Mouse (Mus musculus): ENCODE data around the gene Bicra.

Bicra gene

DNA sequence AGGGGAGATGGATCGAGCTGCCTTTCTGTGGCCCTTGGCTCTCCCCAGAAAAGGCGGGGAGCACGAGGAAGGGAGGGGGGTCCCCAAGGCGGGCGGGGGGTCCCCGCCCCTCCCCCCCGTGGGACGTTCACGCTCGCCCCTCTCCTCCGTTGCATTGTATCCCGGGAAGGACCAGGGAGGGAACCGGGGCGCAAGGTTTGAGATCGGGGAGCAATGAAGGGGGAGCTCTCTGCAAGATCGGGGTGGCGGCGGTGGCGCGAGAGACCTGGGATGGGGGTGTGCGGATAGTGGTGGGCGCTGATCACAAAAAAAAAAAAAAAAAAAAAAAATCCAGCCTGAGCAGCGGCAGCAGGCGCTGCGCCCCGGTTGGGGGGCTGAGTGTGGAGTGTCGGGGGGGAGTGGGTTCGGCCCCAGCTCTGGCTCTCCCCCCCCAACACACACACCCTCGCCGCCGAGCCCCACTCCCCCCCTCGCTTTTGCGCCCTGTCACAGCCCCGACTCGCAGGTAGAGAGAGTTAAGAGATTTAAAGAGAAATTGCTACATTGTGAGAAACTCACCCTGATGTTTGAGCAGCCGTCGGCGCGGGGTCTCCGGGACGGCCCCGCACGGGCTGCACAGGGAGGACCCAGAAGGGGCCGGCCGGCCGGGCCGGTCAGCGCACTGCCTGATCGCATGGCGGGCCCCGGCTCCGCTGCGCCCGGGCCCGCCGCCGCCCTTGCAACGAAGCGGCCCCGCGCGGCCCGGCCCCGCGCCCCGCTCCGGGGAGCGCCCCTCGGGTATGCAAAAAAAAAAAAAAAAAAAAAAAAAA lies at the start of gene Bicra:
TSS of gene Bicra (minus strand) at position 584 of the 809 bp plus-strand sequence.
- DNase-seq = peak; percentile 90

DNA sequence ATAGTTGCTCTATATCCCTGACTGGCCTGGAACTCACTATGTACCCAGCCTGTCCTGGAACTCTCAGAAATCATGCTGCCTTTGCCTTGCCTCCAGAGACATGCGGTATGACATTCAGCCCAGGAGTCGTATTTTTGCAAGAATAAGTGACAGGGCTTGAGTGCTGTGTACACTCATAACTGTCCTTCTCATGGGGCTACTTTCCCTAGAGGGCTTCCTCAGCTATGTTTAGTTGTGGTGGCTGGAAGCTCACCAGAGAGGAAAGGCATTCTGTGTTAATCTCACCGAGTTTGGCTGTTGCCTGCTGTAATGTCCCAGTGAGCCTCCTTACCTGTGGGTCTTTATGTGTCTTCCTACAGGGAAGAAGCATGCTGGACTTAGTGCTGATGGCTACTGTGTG lies 46.9 kb upstream of the Bicra start:
- no peak for DNase-seq

DNA sequence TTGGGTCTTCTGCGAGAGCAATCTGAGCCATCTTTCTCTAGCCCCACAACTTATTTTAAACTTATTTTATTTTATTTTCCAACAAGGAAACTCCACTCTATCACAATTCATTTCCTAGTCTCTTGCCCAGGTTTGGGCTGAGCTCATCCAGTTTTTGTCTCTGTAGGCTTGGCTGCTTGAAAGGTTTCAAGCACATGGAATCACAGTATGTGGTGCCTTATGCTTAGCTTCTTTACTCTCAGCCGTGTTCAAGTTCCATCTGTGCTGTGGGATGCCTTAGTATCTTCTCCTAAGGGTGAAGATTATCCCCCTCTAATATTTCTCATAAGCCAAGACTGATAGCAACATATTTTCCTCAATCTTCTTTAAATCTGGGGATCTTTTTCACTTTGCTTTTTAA lies 39.9 kb upstream of the Bicra start:
- no peak for DNase-seq

DNA sequence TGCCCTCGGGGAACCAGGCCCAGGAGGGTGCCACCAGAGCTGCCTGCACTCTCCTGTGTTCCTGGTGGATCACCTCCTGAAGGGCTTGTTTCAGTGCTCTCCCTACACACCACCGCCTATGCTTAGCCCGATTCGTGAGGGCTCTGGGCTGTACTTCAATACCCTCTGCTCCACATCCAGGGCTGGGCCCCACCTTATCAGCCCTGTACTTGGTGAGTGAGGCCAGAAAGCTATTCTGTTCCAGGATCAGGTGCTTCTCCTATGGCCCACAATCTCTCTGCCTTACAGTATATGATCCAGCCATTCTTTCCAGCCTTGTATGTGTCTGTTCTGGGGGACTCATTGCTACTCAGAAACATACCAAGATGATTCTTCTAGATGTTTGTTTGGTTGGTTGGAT lies 35.6 kb upstream of the Bicra start:
- DNase-seq = no peak

DNA sequence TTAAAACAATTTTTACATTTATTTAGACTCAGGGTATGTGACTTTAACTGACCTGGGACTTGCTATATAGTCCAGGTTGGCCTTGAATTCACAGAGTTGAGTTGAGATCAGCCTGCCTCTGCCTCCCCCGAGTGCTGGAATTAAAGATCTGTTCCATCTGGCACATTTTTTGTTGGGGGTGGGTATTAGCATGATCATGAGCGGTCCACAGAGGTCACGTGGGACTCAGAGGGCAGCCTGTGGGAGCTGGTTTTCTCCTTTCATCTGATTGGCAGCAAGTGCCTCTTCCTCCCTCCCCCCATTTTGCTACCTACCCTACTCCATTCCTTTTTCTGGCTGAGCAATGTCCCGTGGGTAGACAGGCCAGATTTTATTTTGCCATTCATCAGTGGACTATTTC lies 32.9 kb upstream of the Bicra start:
- DNase-seq = no peak

DNA sequence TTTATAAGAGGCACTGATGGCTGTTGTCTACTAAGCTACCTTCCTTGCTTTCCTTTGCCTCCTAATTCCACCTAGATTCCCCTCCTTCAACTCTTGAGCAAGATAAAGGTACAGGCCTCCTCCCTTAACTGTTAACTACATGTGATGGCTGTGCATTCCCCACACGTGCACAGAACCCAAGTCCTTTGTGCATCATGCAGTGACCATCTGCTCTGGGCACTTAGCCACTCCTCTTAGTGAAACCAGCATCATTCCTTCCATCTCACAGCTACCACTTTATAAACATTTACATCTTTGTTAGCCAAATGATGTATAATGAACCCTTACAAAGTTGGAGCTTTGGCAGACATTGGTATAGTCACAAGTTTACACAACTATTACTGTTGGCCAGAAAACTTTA lies 32.2 kb upstream of the Bicra start:
- no peak for DNase-seq

DNA sequence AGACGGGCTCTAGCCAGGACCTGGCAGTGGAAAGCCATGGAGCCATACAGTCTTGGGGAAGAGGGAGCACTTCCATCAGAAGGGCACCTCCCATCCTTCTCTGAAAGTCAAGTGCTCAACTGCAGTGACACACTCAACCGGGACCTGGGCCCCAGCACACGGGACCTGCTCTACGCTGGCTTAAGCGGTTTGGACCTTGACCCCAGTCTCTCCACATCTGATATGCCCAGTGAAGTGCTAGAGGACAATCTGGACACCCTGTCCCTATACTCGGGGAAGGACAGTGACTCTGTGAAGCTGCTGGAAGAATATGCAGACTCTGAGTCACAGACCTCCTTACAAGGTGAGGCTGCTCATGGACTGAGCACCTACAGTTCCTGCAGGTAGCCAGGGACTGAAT lies 24.2 kb upstream of the Bicra start:
- DNase-seq = no peak

DNA sequence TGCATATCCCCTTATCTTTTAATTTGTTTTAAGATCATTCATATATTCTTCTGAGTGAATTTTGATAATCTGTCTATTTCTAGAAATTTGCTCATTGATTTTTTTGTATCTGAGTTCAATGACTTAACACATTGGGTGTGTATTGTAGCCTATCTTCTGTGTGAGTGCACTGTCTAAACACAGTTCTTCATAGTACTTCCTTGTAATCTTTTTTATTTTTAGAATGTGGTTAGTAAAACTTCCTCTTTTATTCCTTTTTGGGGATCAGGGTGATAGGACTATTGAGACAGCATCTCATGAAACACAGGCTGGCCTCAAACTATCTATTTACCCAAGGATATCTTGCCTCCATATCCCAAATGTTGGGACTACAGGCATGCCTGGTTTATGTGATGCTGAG lies 23.1 kb upstream of the Bicra start:
- no peak for DNase-seq

DNA sequence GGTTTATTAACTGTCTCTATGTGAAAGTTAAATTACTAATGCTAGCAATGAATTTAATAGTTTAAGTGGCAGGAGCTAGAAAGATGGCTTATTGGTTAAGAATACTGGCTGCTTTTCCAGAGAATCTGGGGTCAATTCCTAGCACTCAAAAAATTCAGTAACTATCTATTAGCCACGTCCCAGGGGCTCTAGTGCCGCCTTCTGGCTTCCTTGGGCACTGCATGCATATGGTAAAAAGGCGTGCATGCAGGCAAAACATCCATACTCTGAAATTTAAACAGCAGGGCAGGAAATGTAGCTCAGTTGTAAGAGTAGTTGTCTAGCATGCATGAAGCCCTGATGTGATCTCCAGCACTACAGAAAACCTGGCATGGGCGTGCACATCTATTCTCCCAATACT lies 15.8 kb upstream of the Bicra start:
- peak; percentile 63 for DNase-seq

DNA sequence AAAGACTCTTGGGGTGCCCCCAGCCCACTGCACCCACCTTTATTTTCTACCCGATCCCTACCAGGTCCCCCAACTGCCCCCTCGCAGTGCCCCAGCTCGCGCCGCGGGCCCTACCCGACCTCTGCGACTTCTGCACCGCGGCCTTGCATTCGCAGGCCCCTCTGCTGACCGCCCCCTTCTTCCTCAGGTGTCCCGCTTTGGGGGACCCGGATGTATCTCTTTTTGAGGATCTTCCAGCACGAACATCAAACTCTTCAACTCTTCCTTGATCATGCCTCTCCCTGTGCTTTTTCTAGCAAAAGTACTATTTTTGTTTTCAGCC lies 14.3 kb upstream of the Bicra start:
- DNase-seq = no peak

DNA sequence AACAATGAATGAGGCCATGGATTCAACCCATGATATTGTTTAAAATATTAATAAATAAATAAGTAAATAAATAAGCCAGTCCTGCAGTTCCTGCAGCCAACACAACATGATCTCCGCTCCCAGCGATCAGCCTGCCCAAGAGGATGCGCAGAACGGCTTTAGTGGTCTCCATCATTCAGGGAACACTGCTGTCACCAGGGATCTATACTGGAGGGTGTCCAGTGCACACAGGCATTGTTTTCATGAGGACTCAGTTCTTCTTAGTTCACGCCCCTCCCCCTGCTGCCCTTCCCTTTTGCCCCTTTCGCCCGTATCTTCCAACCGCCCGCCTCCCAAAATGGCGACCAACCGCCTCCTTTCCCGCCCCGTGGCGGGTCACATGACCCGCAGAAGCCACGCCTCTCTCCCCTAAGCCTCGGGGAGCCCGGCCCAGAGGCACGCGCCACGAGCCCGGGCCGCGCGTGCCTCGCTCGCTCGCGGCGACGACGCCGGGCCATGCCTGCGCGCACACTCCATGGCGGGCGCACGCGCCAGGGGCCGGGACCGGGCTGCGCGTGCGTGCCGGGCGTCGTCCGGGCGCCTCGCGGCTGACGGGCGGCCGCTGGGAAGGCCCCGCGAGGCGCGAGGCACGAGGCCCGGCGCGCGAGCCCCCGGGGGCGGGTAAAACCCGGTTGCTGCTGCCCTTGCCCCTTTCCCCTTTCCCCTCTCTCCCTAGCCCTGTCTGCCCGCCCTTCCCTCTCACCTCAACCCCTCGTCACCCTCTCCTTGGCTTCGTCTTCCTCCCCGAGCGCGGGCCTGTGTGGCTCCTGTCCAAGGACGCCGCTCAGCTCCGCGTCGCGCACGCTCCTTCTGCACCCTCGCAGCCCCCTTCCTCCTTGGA lies 13.7 kb upstream of the Bicra start, which contains the start of gene Zfp541:
TSS of gene Zfp541 (plus strand) at position 596 of the 880 bp plus-strand sequence.
- DNase-seq = no peak

DNA sequence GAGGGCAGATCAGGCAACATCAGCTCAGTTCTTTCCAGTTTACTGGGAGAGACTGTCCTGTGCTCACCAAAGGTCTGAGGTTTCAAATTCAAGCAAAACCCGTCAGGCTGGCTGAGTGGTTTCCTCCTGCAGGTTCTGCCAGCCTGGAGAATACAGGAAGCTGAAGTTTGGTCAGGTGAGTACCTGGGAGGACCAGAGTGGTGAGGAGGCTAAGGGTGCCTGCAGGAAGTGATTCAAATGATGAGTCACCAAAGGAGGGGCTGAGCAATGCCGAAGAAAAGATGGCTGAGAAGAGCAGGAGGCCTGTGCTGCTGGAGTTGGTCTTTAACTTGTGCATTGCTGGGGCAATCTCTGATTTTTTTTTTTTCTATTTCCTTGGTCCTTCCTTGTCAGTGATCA lies 9.4 kb upstream of the Bicra start:
- DNase-seq = peak; percentile 35

DNA sequence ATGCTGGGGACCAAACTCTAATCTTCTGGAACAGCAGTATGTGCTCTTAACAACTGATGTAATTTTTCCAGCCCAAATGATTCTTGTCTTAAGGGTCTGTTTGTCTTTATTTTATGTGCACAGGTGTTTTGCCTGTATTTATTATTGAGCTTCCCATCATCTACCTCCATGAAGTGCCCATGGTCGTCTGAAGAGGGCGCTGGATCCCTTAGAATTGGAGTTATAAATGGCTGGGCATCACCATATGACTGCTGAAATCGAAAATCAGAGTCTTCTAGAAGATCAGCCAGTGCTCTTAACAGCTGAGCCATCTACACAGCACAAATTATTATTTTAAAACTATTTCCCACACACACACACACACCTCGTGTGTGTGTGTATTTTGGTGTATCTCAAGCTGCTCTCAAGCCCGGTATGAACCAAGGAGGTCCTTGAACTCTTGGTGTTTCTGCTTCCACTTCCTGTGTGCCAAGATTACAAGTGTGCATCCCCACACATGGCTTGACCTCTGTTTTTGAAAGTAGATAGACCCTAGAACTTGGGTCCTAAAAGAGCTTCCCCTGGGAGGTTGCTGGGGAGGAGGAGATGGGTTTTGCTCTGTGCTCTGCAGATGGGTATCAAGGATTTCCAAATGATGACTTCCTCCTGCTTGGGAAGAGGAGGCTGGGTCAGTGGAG lies 8.9 kb upstream of the Bicra start:
- DNase-seq = peak; percentile 55

DNA sequence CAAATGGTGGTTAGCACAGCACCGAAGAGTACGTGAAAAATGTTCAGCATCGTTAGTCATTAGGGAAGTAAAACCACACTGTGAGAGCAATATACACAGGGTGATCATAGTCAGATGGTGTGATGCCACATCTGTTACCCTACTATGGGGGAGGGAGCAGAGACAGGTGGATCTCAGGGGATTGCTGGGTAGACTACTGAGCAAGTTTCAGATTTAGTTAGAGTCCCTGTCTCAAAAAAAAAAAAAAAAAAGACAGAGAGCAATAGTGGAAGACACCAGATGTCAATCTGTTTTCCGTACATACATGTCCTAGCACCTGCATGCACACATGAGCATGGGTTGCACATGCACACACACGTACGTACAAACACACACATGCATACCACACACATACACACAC lies 7.9 kb upstream of the Bicra start:
- DNase-seq = no peak

DNA sequence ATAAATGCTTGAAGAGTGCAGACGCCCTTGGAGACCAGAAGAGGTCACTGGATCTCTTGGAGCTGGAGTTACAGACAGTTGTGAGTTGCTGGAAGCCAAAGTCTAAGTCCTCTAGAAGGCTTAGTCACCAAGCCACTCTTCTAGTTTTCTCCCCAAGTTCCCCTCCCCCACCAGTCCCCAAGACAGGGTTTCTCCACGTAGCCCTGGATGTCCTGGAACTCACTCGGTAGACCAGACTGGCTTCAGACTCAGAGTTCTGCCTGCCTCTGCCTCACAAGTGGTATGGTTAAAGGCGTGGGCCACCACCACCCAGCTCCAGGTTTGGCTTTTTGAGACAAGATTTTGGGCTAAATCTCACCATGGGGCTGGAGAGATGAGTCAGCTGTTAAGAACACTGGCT lies 7.2 kb upstream of the Bicra start:
- DNase-seq = no peak

DNA sequence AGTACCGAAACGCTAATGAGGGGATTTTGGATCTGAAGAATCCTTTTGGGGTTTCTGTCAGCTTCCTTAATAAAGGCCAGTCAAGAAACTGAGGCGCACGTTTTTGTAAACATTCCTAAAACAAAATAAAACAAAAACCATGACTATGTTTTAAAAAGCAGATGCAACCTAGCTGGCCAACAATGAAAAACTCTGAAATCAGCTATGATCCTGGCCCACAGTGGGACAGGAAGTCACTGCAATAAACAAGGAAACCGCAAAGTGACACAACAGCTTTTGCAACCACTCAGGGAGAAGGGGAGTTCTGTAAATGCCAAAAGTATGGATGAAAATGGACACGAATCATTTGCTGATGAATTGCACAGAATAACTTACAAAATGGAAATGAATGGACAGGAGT lies 5.4 kb upstream of the Bicra start:
- DNase-seq = no peak

DNA sequence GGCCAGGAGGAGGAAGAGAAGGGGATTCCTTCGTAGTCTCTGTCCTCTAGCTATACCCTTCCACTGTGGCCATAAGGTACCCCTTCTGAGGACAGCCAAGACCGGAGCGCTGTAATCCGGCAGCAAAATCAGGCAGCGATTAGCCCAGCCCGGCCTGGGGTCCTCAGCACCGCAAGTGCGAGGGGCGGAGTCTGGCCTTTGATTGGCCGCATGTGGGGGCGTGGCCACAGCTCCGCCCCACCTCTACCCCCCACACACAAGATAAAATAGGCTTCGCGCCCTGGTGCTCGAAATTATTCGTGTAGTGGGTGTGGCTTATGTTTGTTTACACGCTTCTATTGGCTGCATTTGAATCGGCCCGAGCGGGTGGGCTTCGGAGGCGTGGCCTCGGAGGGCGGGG lies 5.0 kb upstream of the Bicra start:
- peak; percentile 98 for DNase-seq

DNA sequence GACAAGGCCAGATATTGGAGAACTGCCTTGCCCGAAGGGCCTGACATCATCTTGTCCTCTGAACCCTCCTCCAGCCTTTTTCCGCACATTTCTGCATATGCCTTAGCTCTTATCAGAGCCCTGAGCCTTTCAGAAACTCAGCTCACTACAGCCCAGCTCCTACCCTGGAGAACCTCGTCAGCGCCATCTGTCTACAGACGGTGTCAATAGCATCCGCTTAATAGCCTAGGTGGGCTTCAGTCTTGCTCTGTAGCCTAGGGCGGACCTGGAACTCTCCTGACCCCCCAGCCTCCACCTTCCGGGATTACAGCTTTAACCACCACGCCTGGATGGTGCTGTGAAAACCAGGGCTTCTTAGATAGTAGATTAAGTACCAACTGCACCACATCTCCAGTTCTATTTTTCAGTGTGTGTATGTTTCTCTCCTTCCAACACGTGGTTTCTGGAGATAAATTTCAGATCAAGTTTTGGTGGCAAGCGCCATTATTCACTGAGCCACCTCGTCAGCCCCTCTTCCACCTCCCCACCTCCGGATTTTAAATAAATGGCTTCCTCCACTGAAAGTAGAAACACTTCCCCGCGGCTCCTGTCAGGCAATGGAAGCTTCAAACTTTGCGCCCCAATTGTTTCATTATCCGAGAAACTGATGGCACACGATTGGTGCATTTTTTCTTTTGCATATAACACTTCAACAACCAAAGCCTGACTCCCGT lies 4.3 kb upstream of the Bicra start:
- DNase-seq = peak; percentile 91

DNA sequence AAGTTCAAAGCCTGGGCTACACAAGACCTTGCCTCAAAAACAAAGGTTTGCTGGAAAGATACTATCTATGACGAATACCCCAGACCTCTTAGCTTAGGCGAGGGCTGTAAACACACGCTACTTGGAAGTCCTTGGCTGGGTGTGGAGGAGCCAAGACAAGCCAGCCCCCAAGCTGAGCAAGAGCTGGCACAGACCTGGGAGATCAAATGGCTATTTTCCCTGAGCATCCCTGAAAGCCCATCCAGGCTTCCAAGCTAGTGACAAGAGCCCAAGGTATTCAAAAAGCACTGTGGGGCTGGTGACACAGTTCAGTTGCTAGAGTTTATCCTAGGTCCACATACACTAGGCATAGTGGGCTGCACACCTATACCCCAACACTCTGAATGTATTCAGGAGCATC lies 2.9 kb upstream of the Bicra start:
- DNase-seq = no peak

DNA sequence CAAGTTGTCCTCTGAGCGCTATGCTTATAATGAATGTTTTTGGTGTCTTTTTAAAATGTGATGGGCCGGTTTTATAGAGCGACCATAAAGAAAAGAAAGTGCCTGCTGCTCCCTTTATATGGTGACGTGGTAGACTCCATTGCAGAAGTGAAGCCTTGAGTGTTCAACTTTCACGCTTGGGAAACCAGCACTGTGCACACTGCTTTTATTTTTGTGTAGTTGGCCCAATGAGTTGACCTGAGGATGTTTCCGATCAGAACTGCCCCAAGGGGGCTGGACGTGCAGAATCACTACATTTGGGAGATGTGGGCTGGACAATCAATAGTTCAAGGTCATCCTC lies 1.8 kb upstream of the Bicra start:
- DNase-seq = no peak

DNA sequence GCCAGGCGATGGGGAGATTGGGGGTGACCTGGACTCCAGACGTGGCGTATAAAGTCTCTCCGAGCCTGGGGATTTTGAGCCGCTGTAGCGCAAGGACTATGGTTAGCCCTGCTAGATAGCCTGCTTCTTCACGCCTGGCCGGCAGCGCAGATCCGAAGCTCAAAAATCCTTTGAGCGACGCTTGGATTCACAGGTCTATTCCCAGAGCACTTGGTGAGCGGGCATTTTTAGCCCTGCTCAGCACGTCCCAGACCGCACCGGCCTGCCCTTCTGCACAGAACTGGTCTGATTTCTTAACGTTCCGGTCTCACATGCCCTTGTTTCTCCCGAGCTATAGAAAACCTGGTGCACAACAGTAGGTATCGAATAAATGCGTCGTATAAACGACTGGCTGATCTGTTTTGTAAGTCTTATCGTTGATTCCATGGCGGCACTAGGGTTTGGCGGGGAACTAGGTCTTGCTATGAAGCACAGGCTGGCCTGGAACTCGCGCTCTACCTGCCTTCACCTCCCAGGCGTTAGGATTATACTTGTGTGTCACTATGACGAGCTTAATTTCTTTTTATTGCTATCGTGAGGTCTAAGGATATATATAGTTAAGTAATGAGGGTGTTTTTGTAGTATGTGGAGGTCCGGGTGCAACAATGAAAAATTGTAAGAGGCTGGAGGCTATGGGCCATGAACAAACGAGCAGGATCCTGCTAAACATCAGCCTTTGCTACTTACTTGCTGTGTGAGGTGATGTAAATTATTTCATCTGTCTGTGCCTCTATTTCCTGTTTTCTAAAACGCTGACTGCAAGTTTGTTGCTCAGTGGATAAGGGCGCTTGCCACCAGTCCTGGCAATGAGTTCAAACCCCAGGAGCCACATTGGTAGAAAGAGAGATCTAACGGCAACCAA lies 1.2 kb upstream of the Bicra start:
- DNase-seq = peak; percentile 52

DNA sequence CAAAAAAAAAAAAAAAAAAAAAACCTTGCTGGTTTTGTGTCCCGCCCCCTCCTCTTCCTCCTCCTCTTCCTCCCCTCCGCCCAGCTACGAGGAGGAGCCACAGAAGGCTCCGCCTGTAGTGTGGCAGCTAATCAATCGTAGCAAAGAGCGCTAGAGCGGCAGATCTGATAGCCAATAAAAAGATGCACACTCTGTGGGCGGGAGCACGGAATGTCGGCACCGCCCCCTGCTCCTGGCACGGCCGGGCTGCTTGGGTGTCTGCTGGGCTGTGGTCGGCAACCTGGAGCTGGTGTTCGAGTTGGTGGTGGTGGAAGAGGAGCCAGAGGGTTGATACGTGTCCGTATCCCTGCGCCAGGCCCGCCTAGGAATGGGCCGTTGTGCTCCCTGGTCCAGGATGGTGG lies 443 bp upstream of the Bicra start:
- peak; percentile 96 for DNase-seq
